Mouse (Mus musculus): ENCODE results near the gene Gm49358.

DNA sequence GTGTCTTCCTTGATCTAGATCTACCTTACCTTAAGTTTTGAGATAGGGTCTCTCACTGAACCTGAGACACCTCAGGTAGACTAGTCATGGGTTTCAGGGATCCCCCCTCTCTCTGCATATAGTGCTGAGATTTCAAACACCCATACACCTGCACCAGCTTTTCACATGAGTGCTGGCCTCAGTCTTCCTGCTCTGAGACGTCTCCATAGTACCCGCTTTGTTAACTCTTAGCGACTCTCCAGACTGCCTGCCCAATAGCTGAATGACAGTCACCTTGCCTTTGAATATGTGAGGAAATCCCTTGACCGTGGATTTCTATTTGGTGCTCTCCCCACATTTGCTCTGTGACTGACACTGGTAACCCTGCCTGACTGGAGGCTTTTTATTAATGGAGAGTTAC lies 30.4 kb downstream of the Gm49358 start:
- TF ChIP-seq FLI1 (IDR thresholded peaks at IDR 0.05; ENCODE audit: low read length) (no peak), GATA1 (IDR thresholded peaks at IDR 0.05; ENCODE audit: borderline replicate concordance, low read length) (no peak)

Data from megakaryocyte, embryonic 14.5 days (primary cell).